ENCODE assay signal across 11 mouse cellular contexts in genomic region chr11:102257514-102257913, GRCm38 (mm10). TPM values are rescaled to one million over a fixed set of nuclear protein-coding genes. Genes with fewer than 3 reads are reported as not detected.
DNase-seq lines count a peak whose midpoint lies in the region; ATAC-seq and TF ChIP-seq lines count a peak whose summit lies in the region.
"Had no signal": no experiment of that assay in that cellular context is flagged by ENCODE, and none has a peak within 500 bp of the region (broad histone marks: within the 10 kb centered on the region; RNA-seq: fewer than 3 reads in every experiment).

No protein-coding gene starts in this region.

- WGBS in lung, adult 2 months: 47% methylated on average over 9 of the region's 9 CpGs

- DNase-seq in cerebellum, postnatal 25 days: peak; percentile 27 to 43
- DNase-seq in cerebellum, postnatal 36 days: no peak
- DNase-seq in lung, adult 2 months: no peak
- DNase-seq in lung, adult 18-20 months: no peak
- peak; percentile 38 for DNase-seq in embryo, embryonic 9.5 days (ENCODE audit: extremely low spot score)
- DNase-seq in lung, postnatal 10 days: peak; percentile 53
- no peak for DNase-seq in layer of hippocampus, adult 9-11 months

- ATAC-seq in megakaryocyte, adult 5-6 weeks (ENCODE audit: poor library complexity, severe bottlenecking): no peak

- peak; percentile 19; the same call in 1 of the 2 replicates for TF ChIP-seq CTCF in lung, adult 2 months (IDR thresholded peaks at IDR 0.05; ENCODE audit: insufficient read depth, low read length)

- no peak for TF ChIP-seq POLR2A in lung, adult 2 months (IDR thresholded peaks at IDR 0.05; ENCODE audit: borderline replicate concordance, extremely low read depth, low read depth, low read length)

- no peak overlapping the region for H3K4me3 ChIP-seq in lung, adult 2 months (replicated peaks; ENCODE audit: extremely low read depth, low read depth, low read length)
- H3K4me3 ChIP-seq: lung, embryonic 15.5 days had no signal

- H3K4me1 ChIP-seq in lung, adult 2 months (ENCODE audit: control insufficient read depth, insufficient read depth, low read length): no peaks in the 10 kb centered on the region
- H3K4me1 ChIP-seq: lung, embryonic 15.5 days had no signal

RNA-seq across cellular contexts. Expression of gene BC030867, which starts 8.8 kb away (rescaled TPM):
- 0.65 and 0.68 TPM in 2 replicates for polyA plus RNA-seq in lung, adult 2 months (2012; rRNA removed)
- 8.7 and 12.8 TPM in 2 replicates for total RNA-seq in megakaryocyte, adult 5-6 weeks (2015)
- total RNA-seq in megakaryocyte, adult 5-6 weeks (2017): 4.6 and 5.0 TPM in 2 replicates
- total RNA-seq: gastrocnemius, adult 8-10 months had no signal

RNA-seq across cellular contexts. Expression of gene Asb16, which starts 11.0 kb away (rescaled TPM):
- polyA plus RNA-seq in lung, adult 2 months (2012; rRNA removed): 0.15 and 1.8 TPM in 2 replicates
- 0.04 TPM in 1 of 2 replicates, not detected in the other for total RNA-seq in megakaryocyte, adult 5-6 weeks (2015)
- not detected in 2 replicates for total RNA-seq in megakaryocyte, adult 5-6 weeks (2017)
- total RNA-seq: CH12.LX had no signal

RNA-seq across cellular contexts. Expression of gene Tmub2, which starts 27.2 kb away (rescaled TPM):
- 46.3 and 53.4 TPM in 2 replicates for polyA plus RNA-seq in lung, adult 2 months (2012; rRNA removed)
- 20.8 and 22.0 TPM in 2 replicates for total RNA-seq in megakaryocyte, adult 5-6 weeks (2015)
- 27.0 and 27.5 TPM in 2 replicates for total RNA-seq in megakaryocyte, adult 5-6 weeks (2017)

RNA-seq across cellular contexts. Expression of gene Hdac5, which starts 27.5 kb away (rescaled TPM):
- 140 and 160 TPM in 2 replicates for polyA plus RNA-seq in lung, adult 2 months (2012; rRNA removed)
- total RNA-seq in megakaryocyte, adult 5-6 weeks (2015): 35.0 and 47.6 TPM in 2 replicates
- total RNA-seq in megakaryocyte, adult 5-6 weeks (2017): 36.2 and 36.5 TPM in 2 replicates

RNA-seq across cellular contexts. Expression of gene Atxn7l3, which starts 38.9 kb away (rescaled TPM):
- 33.1 and 38.8 TPM in 2 replicates for polyA plus RNA-seq in lung, adult 2 months (2012; rRNA removed)
- total RNA-seq in megakaryocyte, adult 5-6 weeks (2015): 24.9 and 26.9 TPM in 2 replicates
- total RNA-seq in megakaryocyte, adult 5-6 weeks (2017): 25.5 and 25.7 TPM in 2 replicates

Comparison
In these comparisons a context has a peak if more than half of its experiments do, and no peak if none do; other contexts are left out.
1. DNase-seq: peak in cerebellum, postnatal 25 days (2 of 2), embryo, embryonic 9.5 days (single experiment) and lung, postnatal 10 days (single experiment); none in cerebellum, postnatal 36 days (0 of 2), lung, adult 2 months (single experiment), lung, adult 18-20 months (0 of 2) and layer of hippocampus, adult 9-11 months (single experiment).